Mouse (Mus musculus): Measurements from ENCODE around the gene Gm21876. TPM values are rescaled to one million over a fixed set of nuclear protein-coding genes. Genes with fewer than 3 reads are reported as not detected.
"Not testable (repeated sequence)": the region's sequence is repeated elsewhere in the genome, so short reads cannot be mapped to it uniquely, and the experiment has no call there.

The Gm21876 gene
- not detected in 2 replicates for polyA plus RNA-seq (2015; fragmentation: Nextera tagmentation; extraction: Ambion mirVana)

- Histone ChIP-seq H3K9ac (no peak within 1 kb of the TSS), H3K4me2 (no peak within 1 kb of the TSS), H3K4me1 (no peaks in the 10 kb centered on the region), H3K27me3 (no peaks in the 10 kb centered on the region), H3K36me3 (no peaks in the 10 kb centered on the region), H3K27ac (no peak within 1 kb of the TSS), H3K4me3 (no peak within 1 kb of the TSS), H3K9me3 (no peaks in the 10 kb centered on the region)
- 69% methylated on average over 3 of the region's 3 CpGs for WGBS
- ATAC-seq (ENCODE audit: insufficient number of reproducible peaks, insufficient read depth, low FRiP score, low TSS enrichment, low read depth), result no peak
Measured at GRCm38 (mm10) chrX:21175553-21175952, at the start of gene Gm21876. TSS of gene Gm21876 (minus strand) at chrX:21175653.

GRCm38 (mm10) chrX:21220422-21220821 is 45.0 kb upstream of the Gm21876 start:
- Histone ChIP-seq H3K4me1 (no peaks in the 10 kb centered on the region), H3K36me3 (no peaks in the 10 kb centered on the region), H3K9ac (no peak overlapping the region), H3K9me3 (no peaks in the 10 kb centered on the region), H3K27ac (no peak overlapping the region), H3K4me3 (no peak overlapping the region), H3K27me3 (no peaks in the 10 kb centered on the region), H3K4me2 (no peak overlapping the region)
- WGBS, result 66% methylated on average over 3 of the region's 3 CpGs
- no peak for ATAC-seq (ENCODE audit: insufficient number of reproducible peaks, insufficient read depth, low FRiP score, low TSS enrichment, low read depth)

- H3K36me3 ChIP-seq; H3K4me1 ChIP-seq; H3K9ac ChIP-seq; H3K4me2 ChIP-seq; H3K27ac ChIP-seq; ATAC-seq (ENCODE audit: insufficient number of reproducible peaks, insufficient read depth, low FRiP score, low TSS enrichment, low read depth); H3K27me3 ChIP-seq; H3K4me3 ChIP-seq; H3K9me3 ChIP-seq: not testable (repeated sequence)
- 91% methylated on average over 25 of the region's 25 CpGs for WGBS
Measured at GRCm38 (mm10) chrX:21146675-21147074, 28.8 kb downstream of the Gm21876 start.

Other genes with a start within 250 kb of the Gm21876 start
- 7.2 and 7.5 TPM in 2 replicates for gene Cfp, start 244.1 kb downstream of the Gm21876 start, polyA plus RNA-seq (2015; fragmentation: Nextera tagmentation; extraction: Ambion mirVana)
- 18.1 and 19.3 TPM in 2 replicates for gene Elk1, start 225.0 kb downstream of the Gm21876 start, polyA plus RNA-seq (2015; fragmentation: Nextera tagmentation; extraction: Ambion mirVana)
- 49.5 and 58.9 TPM in 2 replicates for gene Uxt, start 213.6 kb downstream of the Gm21876 start, polyA plus RNA-seq (2015; fragmentation: Nextera tagmentation; extraction: Ambion mirVana)
- 8.3 and 8.7 TPM in 2 replicates for gene Zfp182, start 113.3 kb downstream of the Gm21876 start, polyA plus RNA-seq (2015; fragmentation: Nextera tagmentation; extraction: Ambion mirVana)
- gene Spaca5, start 107.2 kb downstream of the Gm21876 start, polyA plus RNA-seq (2015; fragmentation: Nextera tagmentation; extraction: Ambion mirVana), result not detected in 2 replicates
- gene Zfp300, start 86.1 kb downstream of the Gm21876 start, polyA plus RNA-seq (2015; fragmentation: Nextera tagmentation; extraction: Ambion mirVana), result 2.4 and 2.9 TPM in 2 replicates
- gene Ssxa1, start 59.8 kb downstream of the Gm21876 start, polyA plus RNA-seq (2015; fragmentation: Nextera tagmentation; extraction: Ambion mirVana), result not detected in 2 replicates

All from embryonic facial prominence, embryonic 13.5 days (tissue).